Mouse (Mus musculus) adipose tissue, adult 10 weeks (tissue): ENCODE results near the gene Olfr714. TPM values are rescaled to one million over a fixed set of nuclear protein-coding genes. Genes with fewer than 3 reads are reported as not detected.

Experiments
- polyA plus RNA-seq: library from polyadenylated mRNA; stranded (reverse); fragments of 350-450 nt; fragmentation: Illumina TruSeq; extraction: RNeasy Lipid Tissue Mini Kit (QIAGEN cat#74804); gene quantifications from one replicate; pipeline ENCODE4 v1.2.3, GENCODE M21; 2014; ENCODE audit warnings: low read depth, low replicate concordance

Olfr714 gene
- polyA plus RNA-seq, result not detected

DNA sequence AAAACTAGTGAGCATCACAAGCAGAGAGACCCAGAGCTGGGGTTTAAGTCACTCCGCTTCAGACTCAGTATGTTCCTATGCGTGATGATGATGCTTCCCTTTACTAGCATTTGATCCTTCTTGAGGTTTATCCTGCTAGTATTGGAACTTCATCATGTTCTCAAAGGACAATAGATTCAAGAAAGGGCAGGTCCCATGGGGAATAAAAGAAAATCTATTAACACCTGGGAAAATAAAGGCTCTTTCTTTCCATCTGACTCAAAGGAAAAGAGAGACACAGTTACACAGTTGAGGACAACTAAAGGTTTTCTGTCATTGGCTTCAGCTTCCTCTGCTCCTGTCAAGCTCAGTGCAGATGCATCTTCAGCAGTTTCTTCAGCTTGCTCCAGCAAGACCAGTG is at the start of gene Olfr714:
Olfr714 (plus strand) TSS at position 301 of the 400 bp plus-strand sequence.

GRCm38 (mm10) chr7:107030874-107031273 is 39.9 kb upstream of the Olfr714 start, which contains the start of gene Olfr713:
TSS of gene Olfr713 (plus strand) at chr7:107031174.

DNA sequence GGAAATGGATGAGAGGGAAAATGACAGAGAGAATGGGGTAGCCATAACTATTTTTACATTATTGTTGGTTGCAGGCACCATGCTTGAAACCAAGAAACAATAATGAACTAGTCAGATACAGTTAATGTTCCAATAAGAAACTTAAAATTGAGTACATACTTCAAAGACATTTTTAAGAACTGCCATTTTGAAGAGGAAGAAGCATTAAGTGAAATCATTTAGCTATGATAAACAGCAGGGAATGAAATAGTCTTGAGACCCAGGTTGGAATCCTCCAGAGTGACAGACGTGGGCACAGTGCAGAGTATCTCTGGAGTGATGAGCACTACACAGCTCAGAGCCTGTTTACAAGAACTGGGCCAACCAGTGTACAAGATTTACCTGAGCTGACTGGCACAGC is 22.1 kb downstream of the Olfr714 start, which contains the start of gene Olfr17:
Olfr17 (plus strand) TSS at position 301 of the 400 bp plus-strand sequence.

GRCm38 (mm10) chr7:107110269-107110668 is 39.5 kb downstream of the Olfr714 start, which contains the start of gene Olfr715b:
TSS of gene Olfr715b (minus strand) at chr7:107110369.

Other genes with a start within 250 kb of the Olfr714 start
- not detected for gene Olfr702, start 237.1 kb upstream of the Olfr714 start, polyA plus RNA-seq
- not detected for gene Olfr703, start 227.6 kb upstream of the Olfr714 start, polyA plus RNA-seq
- gene Olfr704, start 207.8 kb upstream of the Olfr714 start, polyA plus RNA-seq, result not detected
- not detected for gene Olfr705, start 194.1 kb upstream of the Olfr714 start, polyA plus RNA-seq
- gene Olfr706, start 182.8 kb upstream of the Olfr714 start, polyA plus RNA-seq, result not detected
- not detected for gene Olfr707, start 169.7 kb upstream of the Olfr714 start, polyA plus RNA-seq
- not detected for gene Olfr1532-ps1, start 163.0 kb upstream of the Olfr714 start, polyA plus RNA-seq
- gene Olfr709-ps1, start 138.8 kb upstream of the Olfr714 start, polyA plus RNA-seq, result not detected
- gene Olfr710, start 122.7 kb upstream of the Olfr714 start, polyA plus RNA-seq, result not detected
- gene Olfr6, start 107.0 kb upstream of the Olfr714 start, polyA plus RNA-seq, result not detected
- not detected for gene Olfr711, start 95.5 kb upstream of the Olfr714 start, polyA plus RNA-seq
- not detected for gene Olfr2, start 64.9 kb upstream of the Olfr714 start, polyA plus RNA-seq
- not detected for gene Olfr713, start 39.8 kb upstream of the Olfr714 start, polyA plus RNA-seq
- gene Olfr17, start 22.2 kb downstream of the Olfr714 start, polyA plus RNA-seq, result not detected
- not detected for gene Olfr715b, start 39.4 kb downstream of the Olfr714 start, polyA plus RNA-seq
- gene Olfr715, start 60.1 kb downstream of the Olfr714 start, polyA plus RNA-seq, result not detected
- gene Olfr716, start 67.3 kb downstream of the Olfr714 start, polyA plus RNA-seq, result not detected
- 5.4 TPM for gene Nlrp14, start 96.0 kb downstream of the Olfr714 start, polyA plus RNA-seq
- gene Rbmxl2, start 138.5 kb downstream of the Olfr714 start, polyA plus RNA-seq, result 0.56 TPM